Mouse (Mus musculus) forebrain, embryonic 15.5 days (tissue): ENCODE results near the gene Adcyap1r1. TPM values are rescaled to one million over a fixed set of nuclear protein-coding genes. Genes with fewer than 3 reads are reported as not detected.

Source experiments
- ATAC-seq: fragments of 200-750 bp; cut with Nextera tagmentation; replicated peaks from 2 replicates; pipeline ENCODE4 v1.8.0; 2017; ENCODE audit warnings: mild to moderate bottlenecking, moderate TSS enrichment, moderate library complexity
- H3K27ac ChIP-seq: fragments of 300-500 bp; sonication (generic); replicated peaks from 2 replicates; pipeline ENCODE4 v1.5.1; 2015; ENCODE audit warnings: mild to moderate bottlenecking, inconsistent platforms
- H3K27me3 ChIP-seq: fragments of 300-500 bp; sonication (generic); 2 replicates; pipeline ENCODE4 v1.6.1; 2015; ENCODE audit warnings: inconsistent platforms
- H3K36me3 ChIP-seq: fragments of 300-500 bp; sonication (generic); 2 replicates; pipeline ENCODE4 v1.6.1; 2015; ENCODE audit warnings: mild to moderate bottlenecking, inconsistent platforms
- H3K4me1 ChIP-seq: fragments of 300-500 bp; sonication (generic); 2 replicates; pipeline ENCODE4 v1.6.1; 2015; ENCODE audit warnings: inconsistent platforms
- H3K4me2 ChIP-seq: fragments of 300-500 bp; sonication (generic); replicated peaks from 2 replicates; pipeline ENCODE4 v1.6.1; 2015; ENCODE audit warnings: mild to moderate bottlenecking, inconsistent platforms
- H3K4me3 ChIP-seq: fragments of 300-500 bp; sonication (generic); 2 replicates; pipeline ENCODE4 v1.5.1; 2015; ENCODE audit warnings: mild to moderate bottlenecking, inconsistent platforms
- H3K9ac ChIP-seq: fragments of 300-500 bp; sonication (generic); replicated peaks from 2 replicates; pipeline ENCODE4 v1.6.1; 2015; ENCODE audit warnings: mild to moderate bottlenecking, inconsistent platforms
- H3K9me3 ChIP-seq: fragments of 300-500 bp; sonication (generic); 2 replicates; pipeline ENCODE4 v1.6.1; 2016; ENCODE audit warnings: inconsistent platforms
- WGBS: fragments of 180-500 bp; shearing (Covaris S2); methylation state at CpG from one replicate; pipeline ENCODE4 v1.1.7; 2015; ENCODE audit warnings: mixed read lengths; 5-methylcytosine and 5-hydroxymethylcytosine counted together
- polyA plus RNA-seq: library from polyadenylated mRNA; unstranded; fragments of >200 nt; fragmentation: Nextera tagmentation; extraction: Ambion mirVana; gene quantifications from 2 replicates; pipeline ENCODE4 v1.2.1, GENCODE M21; 2015

The Adcyap1r1 gene
- polyA plus RNA-seq, 1 experiment from 2014 or later, result 32.1 TPM

DNA sequence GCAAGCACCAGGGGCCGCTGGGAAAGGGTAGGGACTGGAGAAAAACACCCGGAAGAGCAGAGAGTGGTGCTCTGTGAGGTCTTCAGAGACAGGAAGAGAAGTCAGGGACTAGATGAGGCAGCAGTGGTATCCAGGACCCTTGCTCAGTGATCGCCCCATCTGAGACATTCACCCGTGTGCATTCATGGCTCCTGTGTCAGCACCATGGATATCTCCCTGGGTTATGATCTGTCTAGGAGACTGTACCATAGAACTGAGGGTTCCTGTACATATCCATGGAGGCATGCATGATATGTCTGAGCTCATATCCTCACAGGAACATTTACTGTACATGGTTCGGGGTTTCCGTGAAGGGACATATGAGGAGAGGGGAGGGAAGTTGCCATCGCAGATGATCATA is 5.9 kb downstream of the Adcyap1r1 start:
- Histone ChIP-seq H3K9me3 (no peaks in the 10 kb centered on the region), H3K27me3 (no peaks in the 10 kb centered on the region), H3K36me3 (peaks cover 9% of the 10 kb centered on the region), H3K27ac (no peak overlapping the region), H3K4me3 (no peak overlapping the region), H3K9ac (no peak overlapping the region), H3K4me1 (peaks cover 62% of the 10 kb centered on the region), H3K4me2 (no peak overlapping the region)
- no peak for ATAC-seq
- 83% methylated on average over 7 of the region's 7 CpGs for WGBS

- Histone ChIP-seq H3K9me3 (no peaks in the 10 kb centered on the region), H3K9ac (no peak overlapping the region), H3K36me3 (peaks cover 9% of the 10 kb centered on the region), H3K4me3 (no peak overlapping the region), H3K27me3 (no peaks in the 10 kb centered on the region), H3K27ac (no peak overlapping the region), H3K4me1 (peaks cover 58% of the 10 kb centered on the region), H3K4me2 (no peak overlapping the region)
- ATAC-seq, result no peak
- 35% methylated on average over 1 of the region's 1 CpGs for whole genome bisulfite sequencing
Measured at GRCm38 (mm10) chr6:55458156-55458555, 6.4 kb downstream of the Adcyap1r1 start.

GRCm38 (mm10) chr6:55459545-55460397 is 8.0 kb downstream of the Adcyap1r1 start:
- Histone ChIP-seq H3K4me3 (no peak overlapping the region), H3K4me2 (no peak overlapping the region), H3K27ac (no peak overlapping the region), H3K36me3 (peaks cover 9% of the 10 kb centered on the region), H3K9ac (no peak overlapping the region), H3K27me3 (no peaks in the 10 kb centered on the region), H3K4me1 (peaks cover 42% of the 10 kb centered on the region), H3K9me3 (no peaks in the 10 kb centered on the region)
- no peak for ATAC-seq
- 78% methylated on average over 20 of the region's 20 CpGs for WGBS

DNA sequence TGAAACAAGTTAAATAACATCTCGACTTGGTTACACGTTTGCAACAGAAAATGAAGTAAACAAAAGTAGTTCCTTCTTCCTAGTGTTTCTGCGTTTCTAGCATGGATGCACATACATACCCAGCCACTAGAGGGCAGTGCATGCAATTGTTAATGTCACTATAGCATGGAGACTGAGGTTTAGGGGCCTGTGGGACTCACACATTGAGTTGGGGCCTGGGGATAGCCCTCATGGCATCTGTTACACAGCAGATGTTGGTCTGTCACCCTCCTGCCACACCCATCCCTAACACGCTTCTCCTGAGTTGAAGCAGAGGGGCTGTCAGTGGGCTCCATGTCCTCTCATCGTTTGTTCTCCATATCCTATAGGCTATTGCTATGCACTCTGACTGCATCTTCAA is 9.4 kb downstream of the Adcyap1r1 start:
- WGBS, result 68% methylated on average over 5 of the region's 5 CpGs
- no peak overlapping the region for H3K4me3 ChIP-seq
- H3K4me1 ChIP-seq, result peaks cover 37% of the 10 kb centered on the region
- no peak overlapping the region for H3K27ac ChIP-seq
- ATAC-seq, result no peak
- no peaks in the 10 kb centered on the region for H3K27me3 ChIP-seq
- no peak overlapping the region for H3K4me2 ChIP-seq
- H3K9me3 ChIP-seq, result no peaks in the 10 kb centered on the region
- H3K9ac ChIP-seq, result no peak overlapping the region
- H3K36me3 ChIP-seq, result peaks cover 9% of the 10 kb centered on the region

DNA sequence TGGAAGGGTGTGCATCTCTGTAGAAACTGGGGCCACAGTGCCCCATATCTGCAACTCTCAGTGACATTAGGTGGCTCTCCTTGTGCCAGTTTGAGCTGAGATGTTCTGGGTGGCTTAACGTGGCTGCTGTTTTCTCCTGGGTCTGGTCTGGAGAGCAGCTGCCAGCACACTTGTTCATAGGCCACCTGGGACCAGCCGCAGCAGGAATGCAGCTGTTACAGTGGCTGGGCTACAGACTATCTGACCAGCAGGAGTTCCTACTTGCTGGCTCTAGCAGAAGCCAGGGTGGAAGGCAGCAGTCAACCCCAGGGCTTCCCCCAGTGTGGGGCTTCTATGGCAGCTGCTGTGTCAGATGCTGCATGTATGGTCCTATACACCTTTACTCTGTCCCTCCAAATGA is 9.9 kb downstream of the Adcyap1r1 start:
- Histone ChIP-seq H3K36me3 (peaks cover 9% of the 10 kb centered on the region), H3K4me3 (no peak overlapping the region), H3K4me2 (no peak overlapping the region), H3K27me3 (no peaks in the 10 kb centered on the region), H3K9ac (no peak overlapping the region), H3K9me3 (no peaks in the 10 kb centered on the region), H3K4me1 (peaks cover 37% of the 10 kb centered on the region), H3K27ac (no peak overlapping the region)
- ATAC-seq, result no peak
- WGBS, result 92% methylated on average over 2 of the region's 2 CpGs

- ATAC-seq, result no peak
- Histone ChIP-seq H3K9ac (no peak overlapping the region), H3K27me3 (no peaks in the 10 kb centered on the region), H3K27ac (no peak overlapping the region), H3K9me3 (no peaks in the 10 kb centered on the region), H3K4me2 (no peak overlapping the region), H3K4me3 (no peak overlapping the region), H3K4me1 (peaks cover 36% of the 10 kb centered on the region), H3K36me3 (peaks cover 9% of the 10 kb centered on the region)
- 83% methylated on average over 1 of the region's 1 CpGs for WGBS
Measured at GRCm38 (mm10) chr6:55462394-55462793, 10.6 kb downstream of the Adcyap1r1 start.

GRCm38 (mm10) chr6:55463966-55464365 is 12.2 kb downstream of the Adcyap1r1 start:
- Histone ChIP-seq H3K4me3 (no peak overlapping the region), H3K4me2 (no peak overlapping the region), H3K4me1 (peaks cover 25% of the 10 kb centered on the region), H3K9ac (no peak overlapping the region), H3K9me3 (no peaks in the 10 kb centered on the region), H3K27ac (no peak overlapping the region), H3K27me3 (no peaks in the 10 kb centered on the region), H3K36me3 (peaks cover 9% of the 10 kb centered on the region)
- 76% methylated on average over 7 of the region's 7 CpGs for WGBS
- ATAC-seq, result no peak

DNA sequence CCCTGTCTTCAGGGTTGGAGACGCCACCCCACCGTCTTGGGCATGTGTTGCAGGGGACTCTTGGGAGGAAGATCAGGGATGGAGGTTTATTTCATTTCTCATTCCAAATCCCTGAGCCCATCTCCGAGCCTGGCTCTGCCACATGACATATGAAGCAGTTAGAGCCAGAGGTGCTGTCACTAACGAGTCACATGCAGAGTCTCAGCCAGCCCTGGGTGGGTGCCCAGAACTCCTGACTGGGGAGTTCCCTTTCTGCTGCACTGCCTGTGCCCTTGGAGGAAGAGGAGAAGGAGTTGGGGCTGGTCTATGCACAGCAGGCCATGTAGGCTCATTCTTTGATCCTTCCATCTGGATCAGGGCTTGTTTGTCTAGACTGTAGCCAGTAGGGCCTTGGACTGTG is 13.5 kb downstream of the Adcyap1r1 start:
- H3K4me2 ChIP-seq, result no peak overlapping the region
- no peaks in the 10 kb centered on the region for H3K27me3 ChIP-seq
- H3K9me3 ChIP-seq, result no peaks in the 10 kb centered on the region
- no peak; the same call in 1 of the 2 replicates for ATAC-seq
- peaks cover 14% of the 10 kb centered on the region; the same call in 1 of the 2 replicates for H3K4me1 ChIP-seq
- no peak overlapping the region for H3K27ac ChIP-seq
- H3K36me3 ChIP-seq, result peaks cover 11% of the 10 kb centered on the region
- WGBS, result 68% methylated on average over 4 of the region's 4 CpGs
- no peak overlapping the region for H3K9ac ChIP-seq
- H3K4me3 ChIP-seq, result no peak overlapping the region

GRCm38 (mm10) chr6:55466301-55466761 is 14.6 kb downstream of the Adcyap1r1 start:
- ATAC-seq, result 0 out of 2 replicates have a peak, but pooled peaks have one; percentile 18
- Histone ChIP-seq H3K9me3 (no peaks in the 10 kb centered on the region), H3K4me3 (no peak overlapping the region), H3K9ac (no peak overlapping the region), H3K36me3 (peaks cover 14% of the 10 kb centered on the region), H3K4me1 (peaks cover 14% of the 10 kb centered on the region; the same call in 1 of the 2 replicates), H3K27ac (no peak overlapping the region), H3K4me2 (no peak overlapping the region), H3K27me3 (no peaks in the 10 kb centered on the region)

- peaks cover 8% of the 10 kb centered on the region; the same call in 1 of the 2 replicates for H3K4me1 ChIP-seq
Measured at GRCm38 (mm10) chr6:55470691-55471090, 18.9 kb downstream of the Adcyap1r1 start.

DNA sequence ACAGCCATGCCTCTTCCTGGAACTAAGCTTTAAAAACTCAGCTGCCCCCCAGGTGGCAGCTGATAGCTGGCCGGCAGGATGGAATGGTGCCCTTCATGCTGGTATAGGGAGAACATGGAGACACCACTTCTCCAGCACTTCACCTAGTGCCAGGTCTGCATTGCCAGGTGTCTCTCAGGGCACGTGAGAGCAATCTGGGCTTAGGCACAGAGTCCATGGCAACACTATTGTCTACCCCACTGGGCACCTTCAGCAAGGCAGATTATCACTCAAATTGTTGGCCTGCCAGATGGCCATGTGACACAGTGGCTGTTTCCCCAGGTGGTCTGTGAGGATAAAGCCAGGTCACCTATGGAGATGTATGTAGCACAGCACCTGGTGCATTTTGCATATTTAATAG is 20.6 kb downstream of the Adcyap1r1 start:
- no peak overlapping the region for H3K4me3 ChIP-seq
- no peaks in the 10 kb centered on the region for H3K4me1 ChIP-seq
- no peak overlapping the region for H3K9ac ChIP-seq
- no peak overlapping the region for H3K4me2 ChIP-seq
- no peak for ATAC-seq
- H3K27ac ChIP-seq, result no peak overlapping the region
- peaks cover 35% of the 10 kb centered on the region; the same call in 1 of the 2 replicates for H3K36me3 ChIP-seq
- 74% methylated on average over 2 of the region's 2 CpGs for WGBS
- no peaks in the 10 kb centered on the region for H3K27me3 ChIP-seq
- H3K9me3 ChIP-seq, result no peaks in the 10 kb centered on the region

More at GRCm38 (mm10) chr6:55470691-55471090, 18.9 kb downstream of the Adcyap1r1 start:
- ATAC-seq, result no peak
- Histone ChIP-seq H3K36me3 (peaks cover 35% of the 10 kb centered on the region; the same call in 1 of the 2 replicates), H3K9me3 (no peaks in the 10 kb centered on the region), H3K27me3 (no peaks in the 10 kb centered on the region), H3K27ac (no peak overlapping the region), H3K4me2 (no peak overlapping the region), H3K9ac (no peak overlapping the region), H3K4me3 (no peak overlapping the region)
- 93% methylated on average over 5 of the region's 5 CpGs for WGBS

DNA sequence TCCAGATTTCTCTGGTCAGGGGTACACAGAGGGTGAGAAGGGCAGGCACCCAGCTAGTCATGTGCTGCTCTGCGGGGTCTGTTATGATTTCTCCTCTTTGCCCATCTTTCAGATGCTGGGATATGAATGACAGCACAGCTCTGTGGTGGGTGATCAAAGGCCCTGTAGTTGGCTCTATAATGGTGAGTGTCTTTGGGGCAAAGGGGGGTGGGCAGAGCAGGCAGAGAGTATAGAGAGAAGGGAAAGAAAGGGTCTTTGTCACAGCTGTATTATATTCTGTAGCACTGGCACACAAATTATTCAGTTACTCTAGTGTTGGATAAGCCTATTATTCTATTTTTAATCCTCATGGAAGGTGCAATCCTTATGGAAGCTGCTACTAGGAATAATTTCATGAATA is 29.2 kb downstream of the Adcyap1r1 start:
- 81% methylated on average over 1 of the region's 1 CpGs for WGBS
- no peak overlapping the region for H3K9ac ChIP-seq
- no peak overlapping the region; the same call in 1 of the 2 replicates for H3K27ac ChIP-seq
- H3K36me3 ChIP-seq, result peaks cover 12% of the 10 kb centered on the region; the same call in 1 of the 2 replicates
- H3K4me2 ChIP-seq, result no peak overlapping the region
- H3K4me1 ChIP-seq, result peaks cover 35% of the 10 kb centered on the region
- H3K27me3 ChIP-seq, result no peaks in the 10 kb centered on the region
- ATAC-seq, result no peak
- no peak overlapping the region for H3K4me3 ChIP-seq
- H3K9me3 ChIP-seq, result no peaks in the 10 kb centered on the region
